Mouse (Mus musculus): ENCODE measurements around the gene Sspn.

DNA sequence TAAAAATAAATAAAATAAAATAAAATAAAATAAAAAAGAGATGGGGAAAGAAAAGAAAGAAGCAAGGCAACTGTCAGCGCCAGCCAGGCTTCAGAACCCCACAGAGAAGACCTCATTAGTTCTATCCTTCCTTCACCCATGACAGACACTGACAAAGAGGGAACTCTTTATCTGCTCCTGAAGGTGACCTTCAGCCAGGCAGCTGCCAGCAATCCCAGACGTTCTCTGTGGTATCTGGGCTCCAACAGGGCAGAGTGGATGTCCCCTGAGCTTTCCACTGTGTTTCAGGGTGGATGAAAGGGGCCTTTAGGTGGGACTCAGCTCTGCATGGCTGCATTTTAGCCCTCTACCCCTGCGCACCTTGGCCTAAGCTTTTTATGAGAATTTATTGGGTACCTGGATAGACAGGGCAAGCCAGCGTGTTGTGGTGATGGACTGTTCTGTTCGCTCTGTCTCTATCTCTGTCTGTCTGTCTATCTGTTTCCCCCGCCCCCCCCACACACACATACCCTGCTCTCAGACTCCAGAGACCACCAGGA, 26.1 kb downstream of the Sspn start:
- TF ChIP-seq GATA1 (IDR thresholded peaks at IDR 0.05; ENCODE audit: borderline replicate concordance, low read length) (no peak), FLI1 (IDR thresholded peaks at IDR 0.05; ENCODE audit: low read length) (no peak)

Data from megakaryocyte, embryonic 14.5 days (primary cell).